ENCODE assay signal across 33 mouse cellular contexts in the genomic region with DNA sequence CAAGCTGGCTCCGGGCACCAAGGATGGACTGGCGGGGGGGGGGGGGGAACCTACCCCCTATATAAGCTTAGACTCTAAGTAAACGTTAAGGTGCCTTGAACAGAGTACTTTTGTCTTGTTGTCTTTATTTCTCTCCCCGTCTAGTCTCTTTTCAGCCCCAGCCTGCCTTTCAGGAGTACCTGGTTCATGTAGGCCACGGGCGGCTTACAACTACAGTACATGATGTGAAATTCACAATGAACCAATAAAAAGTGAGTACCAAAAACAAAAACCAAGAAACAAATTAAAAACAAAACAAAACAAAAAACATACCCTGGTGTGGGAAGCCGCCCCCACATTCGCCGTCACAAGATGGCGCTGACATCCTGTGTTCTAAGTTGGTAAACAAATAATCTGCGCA. TPM values are rescaled to one million over a fixed set of nuclear protein-coding genes. Genes with fewer than 3 reads are reported as not detected.
"Had no signal": no experiment of that assay in that cellular context is flagged by ENCODE, and none has a peak within 500 bp of the region (broad histone marks: within the 10 kb centered on the region; RNA-seq: fewer than 3 reads in every experiment).

No protein-coding gene starts in this region.

- ATAC-seq: intestine, embryonic 16.5 days; liver, embryonic 12.5 days had no signal

- H3K9ac ChIP-seq: heart, embryonic 12.5 days; hindbrain, embryonic 13.5 days; hindbrain, embryonic 15.5 days; kidney, embryonic 15.5 days; limb, embryonic 13.5 days; limb, embryonic 15.5 days; liver, embryonic 12.5 days; liver, embryonic 14.5 days had no signal

- H3K4me3 ChIP-seq: gastrocnemius, adult 2 months; heart, adult 2 months; heart, embryonic 12.5 days; hindbrain, embryonic 10.5 days; hindbrain, embryonic 13.5 days; hindbrain, embryonic 15.5 days; kidney, embryonic 15.5 days; left cerebral cortex, adult 2 months; limb, embryonic 13.5 days; limb, embryonic 15.5 days; liver, embryonic 12.5 days had no signal

- H3K4me2 ChIP-seq: heart, embryonic 12.5 days; hindbrain, embryonic 13.5 days; hindbrain, embryonic 15.5 days; kidney, embryonic 15.5 days; limb, embryonic 13.5 days; limb, embryonic 15.5 days; liver, embryonic 12.5 days had no signal

- H3K36me3 ChIP-seq: heart, embryonic 12.5 days; hindbrain, embryonic 10.5 days; hindbrain, embryonic 13.5 days; hindbrain, embryonic 15.5 days; kidney, embryonic 15.5 days; limb, embryonic 13.5 days; limb, embryonic 15.5 days; liver, embryonic 12.5 days had no signal

- DNase-seq: gastrocnemius, adult 2 months; gastrocnemius, postnatal 10 days; gastrocnemius, postnatal 25 days; heart, adult 2 months; heart, postnatal 10 days; heart, postnatal 4 days; kidney, adult 11 months; kidney, adult 2 months; kidney, adult 9 months; kidney, postnatal 14 days; kidney, postnatal 36 days; layer of hippocampus, adult 9-11 months; layer of hippocampus, postnatal 36 days; left cerebral cortex, postnatal 4 days; lung, adult 18-20 months had no signal

- H3K4me1 ChIP-seq: heart, embryonic 12.5 days; hindbrain, embryonic 10.5 days; hindbrain, embryonic 13.5 days; hindbrain, embryonic 15.5 days; kidney, embryonic 15.5 days; limb, embryonic 13.5 days; limb, embryonic 15.5 days; liver, embryonic 12.5 days had no signal

- H3K9me3 ChIP-seq: hindbrain, embryonic 13.5 days; hindbrain, embryonic 15.5 days; kidney, embryonic 15.5 days; limb, embryonic 13.5 days; limb, embryonic 15.5 days; liver, embryonic 12.5 days had no signal

- H3K27me3 ChIP-seq: heart, embryonic 12.5 days; hindbrain, embryonic 13.5 days; hindbrain, embryonic 15.5 days; kidney, embryonic 15.5 days; limb, embryonic 13.5 days; limb, embryonic 15.5 days; liver, embryonic 12.5 days had no signal

- H3K27ac ChIP-seq: gastrocnemius, adult 2 months; heart, adult 2 months; hindbrain, embryonic 10.5 days; hindbrain, embryonic 13.5 days; hindbrain, embryonic 15.5 days; kidney, embryonic 15.5 days; kidney, postnatal 0 days; left cerebral cortex, adult 2 months; limb, embryonic 13.5 days; limb, embryonic 15.5 days; liver, embryonic 12.5 days; liver, embryonic 14.5 days had no signal

RNA-seq across cellular contexts. Expression of gene A430078G23Rik, which starts 15.2 kb away (rescaled TPM):
- total RNA-seq: gastrocnemius, adult 2 months; layer of hippocampus, adult 18-20 months; layer of hippocampus, adult 8-10 months; left cerebral cortex, postnatal 25 days had no signal
- polyA plus RNA-seq: heart, embryonic 12.5 days; heart, embryonic 14.5 days; hindbrain, embryonic 10.5 days; hindbrain, embryonic 13.5 days; hindbrain, embryonic 15.5 days; intestine, embryonic 14.5 days; limb, embryonic 11.5 days had no signal
